Mouse (Mus musculus): Measurements from ENCODE around the gene Ttc19. TPM values are rescaled to one million over a fixed set of nuclear protein-coding genes. Genes with fewer than 3 reads are reported as not detected.

Gene Ttc19
- 2.8 and 4.8 TPM in 2 replicates for polyA plus RNA-seq (2012)

GRCm38 (mm10) chr11:62280675-62281600, at the start of gene Ttc19, which contains the start of gene Zswim7:
TSS of gene Ttc19 (plus strand) at chr11:62281473.
TSS of gene Zswim7 (minus strand) at chr11:62281375.

GRCm38 (mm10) chr11:62248401-62249244, 32.6 kb upstream of the Ttc19 start, which contains the start of gene Adora2b:
TSS of gene Adora2b (plus strand) at chr11:62248984.

Other genes starting within 250 kb of the Ttc19 start
- 0.79 and 1.3 TPM in 2 replicates for gene Adora2b, start 32.5 kb upstream of the Ttc19 start, polyA plus RNA-seq (2012)
- gene Zswim7, start 98 bp upstream of the Ttc19 start, polyA plus RNA-seq (2012): 1.6 and 2.9 TPM in 2 replicates
- gene Pigl, start 177.0 kb downstream of the Ttc19 start, polyA plus RNA-seq (2012): 4.0 and 5.2 TPM in 2 replicates
- 104 and 123 TPM in 2 replicates for gene Ncor1, start 177.1 kb downstream of the Ttc19 start, polyA plus RNA-seq (2012)

Measured in megakaryocyte-erythroid progenitor cell, adult 5 weeks (primary cell).